ENCODE assay signal across 32 mouse cellular contexts in the genomic region with DNA sequence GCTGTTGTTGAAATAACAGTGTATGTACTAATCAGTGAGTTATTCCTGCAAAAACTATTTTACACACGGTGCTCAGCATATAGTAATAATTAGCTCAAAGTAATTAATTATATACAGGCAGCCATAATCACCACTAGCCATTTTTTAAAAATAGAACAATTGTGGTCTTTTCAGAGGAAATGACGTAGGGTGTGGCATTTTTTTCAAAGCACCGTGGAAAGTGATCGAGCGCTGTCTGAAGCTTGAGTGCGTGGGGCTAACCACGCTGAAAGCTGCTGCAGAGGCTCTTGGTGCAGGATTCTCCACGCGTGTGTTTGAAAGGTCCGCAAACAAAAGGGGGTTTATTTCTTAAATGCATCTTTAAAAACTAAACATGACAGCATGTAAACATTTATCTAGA.
DNase-seq lines count a peak whose midpoint lies in the region; ATAC-seq and TF ChIP-seq lines count a peak whose summit lies in the region.
"Had no signal": no experiment of that assay in that cellular context is flagged by ENCODE, and none has a peak within 500 bp of the region (broad histone marks: within the 10 kb centered on the region; RNA-seq: fewer than 3 reads in every experiment).

No protein-coding gene starts in this region.

- no peak overlapping the region for H3K4me2 ChIP-seq in intestine, embryonic 14.5 days (ENCODE audit: low read length)
- H3K4me2 ChIP-seq in intestine, embryonic 15.5 days (replicated peaks) = no peak overlapping the region
- H3K4me2 ChIP-seq: embryonic facial prominence, embryonic 15.5 days; forebrain, embryonic 13.5 days; hindbrain, embryonic 13.5 days; kidney, embryonic 15.5 days; limb, embryonic 13.5 days; liver, embryonic 11.5 days; midbrain, embryonic 13.5 days; neural tube, embryonic 15.5 days had no signal

- H3K4me1 ChIP-seq in intestine, embryonic 14.5 days (replicated peaks; ENCODE audit: control insufficient read depth, insufficient read depth, low read length) = no peaks in the 10 kb centered on the region
- 0 out of 2 replicates have a peak, but pooled peaks cover 2% of the 10 kb centered on the region for H3K4me1 ChIP-seq in intestine, embryonic 15.5 days (replicated peaks)
- H3K4me1 ChIP-seq in lung, adult 2 months (ENCODE audit: control insufficient read depth, insufficient read depth, low read length) = no peaks in the 10 kb centered on the region
- H3K4me1 ChIP-seq: embryonic facial prominence, embryonic 10.5 days; embryonic facial prominence, embryonic 15.5 days; hindbrain, embryonic 13.5 days; kidney, embryonic 15.5 days; neural tube, embryonic 15.5 days had no signal

- no peaks in the 10 kb centered on the region for H3K9me3 ChIP-seq in intestine, embryonic 14.5 days (ENCODE audit: control insufficient read depth, low read length)
- H3K9me3 ChIP-seq in intestine, embryonic 15.5 days = no peaks in the 10 kb centered on the region
- H3K9me3 ChIP-seq: embryonic facial prominence, embryonic 10.5 days; embryonic facial prominence, embryonic 15.5 days; forebrain, embryonic 13.5 days; heart, embryonic 10.5 days; hindbrain, embryonic 13.5 days; kidney, embryonic 15.5 days; limb, embryonic 13.5 days; midbrain, embryonic 13.5 days; neural tube, embryonic 15.5 days had no signal

- peak; percentile 24 for DNase-seq in intestine, embryonic 14.5 days (ENCODE audit: low spot score)
- peak; percentile 49 for DNase-seq in CD4-positive, CD25-positive, alpha-beta regulatory T cell, adult 2 months (ENCODE audit: low read depth, low spot score)
- no peak for DNase-seq in right cerebral cortex, adult 2 months (ENCODE audit: low spot score in 2 of 2)
- DNase-seq in lung, adult 2 months = no peak
- DNase-seq in urinary bladder, postnatal 10 days (ENCODE audit: low spot score) = no peak
- DNase-seq: adrenal gland, postnatal 25 days; cerebellum, adult 11-12 months; cerebellum, postnatal 10 days; gastrocnemius, postnatal 14 days; heart, postnatal 36 days; kidney, adult 18-20 months; kidney, postnatal 36 days; retina, postnatal 1 day; right cerebral cortex, postnatal 25 days; spleen, adult 18-20 months; thymus, adult 2 months had no signal

- H3K27me3 ChIP-seq in intestine, embryonic 14.5 days (replicated peaks; ENCODE audit: control insufficient read depth, insufficient read depth, low read length) = no peaks in the 10 kb centered on the region
- H3K27me3 ChIP-seq in intestine, embryonic 15.5 days (replicated peaks) = no peaks in the 10 kb centered on the region
- H3K27me3 ChIP-seq: embryonic facial prominence, embryonic 15.5 days; forebrain, embryonic 13.5 days; hindbrain, embryonic 13.5 days; kidney, embryonic 15.5 days; limb, embryonic 13.5 days; midbrain, embryonic 13.5 days; neural tube, embryonic 15.5 days had no signal

- no peak overlapping the region for H3K4me3 ChIP-seq in intestine, embryonic 14.5 days (ENCODE audit: low read depth, low read length)
- no peak overlapping the region for H3K4me3 ChIP-seq in intestine, embryonic 15.5 days (replicated peaks)
- H3K4me3 ChIP-seq in lung, adult 2 months (replicated peaks; ENCODE audit: extremely low read depth, low read depth, low read length) = no peak overlapping the region
- H3K4me3 ChIP-seq: embryonic facial prominence, embryonic 10.5 days; embryonic facial prominence, embryonic 15.5 days; forebrain, embryonic 13.5 days; heart, embryonic 10.5 days; hindbrain, embryonic 13.5 days; kidney, embryonic 15.5 days; layer of hippocampus, adult 2 months; left cerebral cortex, adult 2 months; limb, embryonic 13.5 days; midbrain, embryonic 13.5 days; neural tube, embryonic 15.5 days had no signal

- H3K27ac ChIP-seq in intestine, embryonic 14.5 days (ENCODE audit: low read depth) = no peak overlapping the region
- H3K27ac ChIP-seq in intestine, embryonic 15.5 days = no peak overlapping the region
- H3K27ac ChIP-seq: embryonic facial prominence, embryonic 10.5 days; embryonic facial prominence, embryonic 15.5 days; forebrain, embryonic 13.5 days; heart, embryonic 10.5 days; hindbrain, embryonic 13.5 days; kidney, embryonic 15.5 days; layer of hippocampus, adult 2 months; left cerebral cortex, adult 2 months; limb, embryonic 13.5 days; macrophage; midbrain, embryonic 13.5 days; neural tube, embryonic 15.5 days; stomach, postnatal 0 days had no signal

- no peaks in the 10 kb centered on the region for H3K36me3 ChIP-seq in intestine, embryonic 14.5 days (ENCODE audit: control insufficient read depth, insufficient read depth, low read length)
- no peaks in the 10 kb centered on the region for H3K36me3 ChIP-seq in intestine, embryonic 15.5 days
- H3K36me3 ChIP-seq: embryonic facial prominence, embryonic 10.5 days; embryonic facial prominence, embryonic 15.5 days; heart, embryonic 10.5 days; hindbrain, embryonic 13.5 days; kidney, embryonic 15.5 days; limb, embryonic 13.5 days; midbrain, embryonic 13.5 days; neural tube, embryonic 15.5 days had no signal

- WGBS in intestine, embryonic 14.5 days = 67% methylated on average over 10 of the region's 10 CpGs
- 68% methylated on average over 10 of the region's 10 CpGs for WGBS in intestine, embryonic 15.5 days
- WGBS in lung, adult 2 months = 58% methylated on average over 10 of the region's 10 CpGs

- ATAC-seq in intestine, embryonic 14.5 days (replicated peaks; ENCODE audit: low FRiP score, low TSS enrichment, low read depth) = no peak
- ATAC-seq in intestine, embryonic 15.5 days = no peak
- peak; percentile 36; the same call in 1 of the 2 replicates for ATAC-seq in common myeloid progenitor, adult 5-6 weeks (replicated peaks; ENCODE audit: low read depth, poor library complexity, severe bottlenecking)
- ATAC-seq: forebrain, embryonic 13.5 days; midbrain, embryonic 13.5 days had no signal

- H3K9ac ChIP-seq in intestine, embryonic 14.5 days (ENCODE audit: low read length) = no peak overlapping the region
- H3K9ac ChIP-seq in intestine, embryonic 15.5 days = no peak overlapping the region
- H3K9ac ChIP-seq: embryonic facial prominence, embryonic 15.5 days; forebrain, embryonic 13.5 days; hindbrain, embryonic 13.5 days; kidney, embryonic 15.5 days; limb, embryonic 13.5 days; midbrain, embryonic 13.5 days; neural tube, embryonic 15.5 days had no signal

- TF ChIP-seq CTCF in lung, adult 2 months (IDR thresholded peaks at IDR 0.05; ENCODE audit: insufficient read depth, low read length) = no peak

- TF ChIP-seq POLR2A in lung, adult 2 months (IDR thresholded peaks at IDR 0.05; ENCODE audit: borderline replicate concordance, extremely low read depth, low read depth, low read length) = no peak

Comparison
In these comparisons a context has a peak if more than half of its experiments do, and no peak if none do; other contexts are left out.
1. DNase-seq: peak in intestine, embryonic 14.5 days (single experiment) and CD4-positive, CD25-positive, alpha-beta regulatory T cell, adult 2 months (single experiment); none in right cerebral cortex, adult 2 months (0 of 2), lung, adult 2 months (single experiment) and urinary bladder, postnatal 10 days (single experiment).